Mouse (Mus musculus) embryonic facial prominence, embryonic 14.5 days (tissue): ENCODE measurements around the gene AF067061. TPM values are rescaled to one million over a fixed set of nuclear protein-coding genes. Genes with fewer than 3 reads are reported as not detected.
A peak's percentile ranks its signal among the peaks of the same experiment; 100 is the strongest.
"Not testable (repeated sequence)": the region's sequence is repeated elsewhere in the genome, so short reads cannot be mapped to it uniquely, and the experiment has no call there.

Experiments used
- ATAC-seq: fragments of 200-750 bp; cut with Nextera tagmentation; 2 replicates; pipeline ENCODE4 v1.8.0; 2017; ENCODE audit warnings: low read depth, moderate number of reproducible peaks, moderate TSS enrichment
- DNase-seq: peaks from one replicate; pipeline ENCODE4 v3.0.0-alpha.2; 2015; ENCODE audit warnings: low spot score
- H3K27ac ChIP-seq: fragments of 300-500 bp; sonication (generic); replicated peaks from 2 replicates; pipeline ENCODE4 v1.5.1; 2014; ENCODE audit warnings: low read depth, mild to moderate bottlenecking, low read length, moderate library complexity
- H3K27me3 ChIP-seq: fragments of 300-500 bp; sonication (generic); replicated peaks from 2 replicates; pipeline ENCODE4 v1.6.1; 2014; ENCODE audit warnings: low read length; ENCODE audit not compliant: control insufficient read depth, insufficient read depth
- H3K36me3 ChIP-seq: fragments of 300-500 bp; sonication (generic); 2 replicates; pipeline ENCODE4 v1.6.1; 2014; ENCODE audit warnings: low read length, mixed read lengths; ENCODE audit not compliant: control insufficient read depth, insufficient read depth
- H3K4me1 ChIP-seq: fragments of 300-500 bp; sonication (generic); 2 replicates; pipeline ENCODE4 v1.6.1; 2014; ENCODE audit warnings: antibody characterized with exemption, low read length; ENCODE audit not compliant: control insufficient read depth, insufficient read depth
- H3K4me2 ChIP-seq: fragments of 300-500 bp; sonication (generic); 2 replicates; pipeline ENCODE4 v1.6.1; 2014; ENCODE audit warnings: low read depth, mild to moderate bottlenecking, low read length, moderate library complexity, mixed read lengths
- H3K4me3 ChIP-seq: fragments of 300-500 bp; sonication (generic); 2 replicates; pipeline ENCODE4 v1.5.1; 2014; ENCODE audit warnings: low read depth, mild to moderate bottlenecking, low read length
- H3K9ac ChIP-seq: fragments of 300-500 bp; sonication (generic); 2 replicates; pipeline ENCODE4 v1.6.1; 2014; ENCODE audit warnings: low read depth, mild to moderate bottlenecking, low read length, moderate library complexity, mixed read lengths
- H3K9me3 ChIP-seq: fragments of 300-500 bp; sonication (generic); 2 replicates; pipeline ENCODE4 v1.6.1; 2016; ENCODE audit warnings: low read length; ENCODE audit not compliant: control insufficient read depth
- WGBS: fragments of 180-500 bp; shearing (Covaris S2); extraction: QIAGEN DNeasy Blood & Tissue Kit; methylation state at CpG from one replicate; pipeline ENCODE4 v1.1.7; 2014; 5-methylcytosine and 5-hydroxymethylcytosine counted together
- polyA plus RNA-seq: library from polyadenylated mRNA; unstranded; fragments of >200 nt; fragmentation: Nextera tagmentation; extraction: Ambion mirVana; gene quantifications from 2 replicates; pipeline ENCODE4 v1.2.1, GENCODE M21; 2014

AF067061 gene
- polyA plus RNA-seq, 1 experiment from 2014 or later = not detected

DNA sequence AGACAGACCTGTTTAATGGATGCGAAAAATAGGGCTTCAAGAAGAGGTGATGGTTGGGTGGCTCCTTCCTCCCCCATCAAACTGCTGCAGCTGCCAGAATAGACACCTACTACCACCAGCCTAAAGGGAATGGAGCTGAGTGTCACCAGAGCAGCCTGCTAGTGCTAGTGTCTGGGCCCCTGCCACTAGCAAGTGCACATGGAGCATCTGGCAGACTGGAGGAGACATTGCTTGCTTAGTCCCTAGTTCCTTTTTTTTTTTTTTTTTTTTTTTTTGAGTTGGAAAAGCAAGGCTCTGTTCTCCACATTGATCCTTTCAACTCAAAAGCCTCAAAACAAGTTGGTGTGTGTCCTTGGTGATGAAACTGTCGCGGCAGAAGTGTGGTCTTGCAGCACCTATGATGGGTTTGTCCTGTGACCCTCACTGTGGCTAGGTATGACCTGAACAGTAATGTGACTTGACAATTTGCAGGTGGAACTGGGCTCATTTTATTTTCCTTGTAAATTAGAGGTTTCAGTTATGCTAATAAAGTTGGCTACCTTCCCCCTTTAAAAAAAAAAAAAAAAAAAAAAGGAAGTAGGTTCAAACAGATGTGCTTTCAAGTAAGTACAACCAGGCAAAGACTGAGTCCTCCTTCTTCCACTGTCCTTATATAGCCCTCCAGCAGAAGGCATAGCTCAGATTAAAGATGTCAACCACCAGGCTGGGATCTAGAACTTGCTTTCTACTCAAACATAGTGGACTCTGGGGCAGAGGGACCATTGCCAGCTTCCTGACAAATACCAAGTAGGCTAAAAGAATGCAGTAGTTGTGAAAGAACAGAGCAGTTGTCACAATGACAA is 3.9 kb upstream of the AF067061 start:
- not testable (repeated sequence) for H3K9me3 ChIP-seq, ATAC-seq, H3K27me3 ChIP-seq, H3K36me3 ChIP-seq, DNase-seq, H3K4me1 ChIP-seq, H3K4me3 ChIP-seq, H3K9ac ChIP-seq, H3K4me2 ChIP-seq, H3K27ac ChIP-seq
- 88% methylated on average over 3 of the region's 3 CpGs for WGBS

DNA sequence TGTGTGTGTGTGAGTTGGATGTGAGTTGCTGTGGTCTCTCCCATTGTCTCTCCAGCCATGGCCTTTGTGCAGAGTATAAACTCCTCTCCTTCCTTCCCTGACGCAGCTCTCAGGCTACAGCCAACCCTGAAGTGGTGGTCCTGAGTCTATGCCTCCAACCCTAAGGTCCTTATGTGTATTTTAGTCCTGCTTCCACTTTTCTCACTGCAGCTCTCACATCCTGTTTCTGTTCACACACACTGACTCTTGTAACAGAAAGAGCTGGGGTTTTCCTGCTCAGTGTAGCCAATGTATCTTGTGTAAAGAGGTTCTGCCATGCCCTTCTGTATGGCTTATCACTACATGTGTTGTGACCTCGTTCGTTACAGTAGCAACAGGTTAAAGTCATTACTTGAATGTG is 3.2 kb upstream of the AF067061 start:
- WGBS = 67% methylated on average over 3 of the region's 3 CpGs

DNA sequence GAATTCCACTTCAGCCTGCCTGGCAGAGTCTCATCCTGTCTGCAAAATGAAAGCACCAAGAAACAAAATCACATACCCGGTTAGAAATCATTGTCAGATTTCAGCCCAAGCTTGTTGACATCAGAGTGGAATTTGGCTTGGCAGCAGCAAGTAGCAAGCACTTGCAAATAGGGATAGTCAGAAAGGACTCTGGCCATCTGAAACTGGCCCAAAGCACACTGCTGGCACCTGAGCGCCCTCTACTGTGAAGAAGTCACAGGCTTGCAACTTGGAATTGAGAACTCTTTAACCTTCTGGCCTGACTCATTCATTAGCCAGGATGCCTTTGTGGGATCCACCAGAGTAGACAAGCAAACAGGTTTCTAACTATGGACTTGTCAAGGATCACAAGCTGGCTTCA is 14.9 kb downstream of the AF067061 start:
- not testable (repeated sequence) for H3K4me3 ChIP-seq, H3K9ac ChIP-seq, H3K4me1 ChIP-seq, H3K27me3 ChIP-seq, ATAC-seq, H3K9me3 ChIP-seq, H3K36me3 ChIP-seq, H3K4me2 ChIP-seq, DNase-seq, H3K27ac ChIP-seq
- WGBS = 35% methylated on average over 2 of the region's 2 CpGs

More for the DNA sequence above, 3.2 kb upstream of the AF067061 start:
- not testable (repeated sequence) for H3K4me1 ChIP-seq, H3K36me3 ChIP-seq, DNase-seq, H3K27ac ChIP-seq, H3K4me2 ChIP-seq, H3K9me3 ChIP-seq, H3K9ac ChIP-seq, ATAC-seq, H3K4me3 ChIP-seq, H3K27me3 ChIP-seq

DNA sequence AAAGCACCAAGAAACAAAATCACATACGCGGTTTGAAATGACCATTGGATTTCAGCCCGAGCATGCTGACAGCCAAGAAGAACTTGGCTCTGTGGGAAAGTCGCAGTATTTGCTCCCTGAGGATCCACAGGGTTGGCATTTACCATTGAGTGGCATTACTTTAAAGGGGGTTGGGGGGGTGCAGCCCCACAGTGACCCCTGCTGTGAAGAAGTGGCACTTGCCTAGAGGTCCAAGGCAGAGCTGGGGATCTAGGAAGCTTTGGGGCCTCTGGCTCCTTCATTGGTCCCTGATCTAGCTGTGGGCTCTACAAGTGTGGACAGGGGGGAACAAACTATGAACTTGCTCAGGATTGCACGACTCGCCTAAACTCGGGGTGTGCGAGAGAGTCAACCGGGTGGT is 15.9 kb downstream of the AF067061 start:
- 87% methylated on average over 9 of the region's 9 CpGs for WGBS
- Histone ChIP-seq H3K4me3 (no peak overlapping the region), H3K27me3 (no peaks in the 10 kb centered on the region), H3K4me1 (no peaks in the 10 kb centered on the region), H3K4me2 (no peak overlapping the region), H3K9ac (no peak overlapping the region), H3K36me3 (no peaks in the 10 kb centered on the region), H3K9me3 (no peaks in the 10 kb centered on the region), H3K27ac (no peak overlapping the region)
- ATAC-seq (no peak), DNase-seq (no peak)

DNA sequence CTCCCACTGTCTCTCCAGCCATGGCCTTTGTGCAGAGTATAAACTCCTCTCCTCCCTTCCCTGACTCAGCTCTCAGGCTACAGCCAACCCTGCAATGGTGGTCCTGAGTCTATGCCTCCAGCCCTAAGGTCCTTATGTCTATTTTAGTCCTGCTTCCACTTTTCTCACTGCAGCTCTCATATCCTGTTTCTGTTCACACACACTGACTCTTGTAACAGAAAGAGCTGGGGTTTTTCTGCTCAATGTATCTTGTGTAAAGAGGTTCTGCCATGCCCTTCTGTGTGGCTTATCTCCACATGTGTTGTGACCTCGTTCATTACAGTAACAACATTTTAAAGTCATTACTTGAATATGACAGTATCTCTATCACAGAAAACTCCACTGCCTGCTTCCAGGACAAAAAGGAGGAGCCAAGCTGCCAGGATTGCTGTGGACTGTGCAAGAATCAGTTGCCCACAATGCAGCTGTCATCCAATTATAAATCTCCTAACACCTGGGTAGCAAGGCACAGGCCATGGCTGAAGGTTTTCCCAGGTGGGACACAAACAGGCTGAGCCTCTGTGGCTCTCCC is 36.5 kb downstream of the AF067061 start:
- no peaks in the 10 kb centered on the region for H3K36me3 ChIP-seq
- DNase-seq = no peak
- no peaks in the 10 kb centered on the region for H3K9me3 ChIP-seq
- no peaks in the 10 kb centered on the region for H3K27me3 ChIP-seq
- H3K27ac ChIP-seq = no peak overlapping the region
- no peaks in the 10 kb centered on the region for H3K4me1 ChIP-seq
- no peak overlapping the region for H3K4me2 ChIP-seq
- H3K9ac ChIP-seq = no peak overlapping the region
- no peak overlapping the region for H3K4me3 ChIP-seq
- no peak for ATAC-seq
- WGBS = 48% methylated on average over 1 of the region's 1 CpGs

DNA sequence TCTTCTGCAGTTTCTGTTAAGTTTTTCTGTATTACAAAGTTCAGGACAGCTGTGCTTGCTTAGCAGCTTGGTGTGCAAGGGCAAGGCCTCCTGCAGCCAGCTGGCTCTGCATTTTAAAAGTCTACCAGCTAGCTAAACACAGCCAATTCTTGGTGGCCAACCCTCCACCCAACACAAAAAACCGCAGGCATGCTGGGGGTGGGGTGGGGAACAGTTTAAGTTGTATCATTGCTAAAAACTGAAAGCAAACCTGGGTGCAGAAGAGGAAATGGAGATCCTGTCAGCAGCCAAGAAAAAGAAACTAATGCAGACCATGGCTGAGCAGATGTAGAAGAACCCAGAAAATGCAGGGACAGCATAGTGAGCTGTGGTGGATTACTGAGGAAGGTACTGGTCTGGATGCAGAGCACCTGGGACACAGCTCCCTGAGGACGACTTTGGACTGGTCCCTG is 37.1 kb downstream of the AF067061 start, which contains the start of gene BC147527:
TSS of gene BC147527 (plus strand) at position 402 of the 452 bp plus-strand sequence.
- Histone ChIP-seq H3K9me3 (no peaks in the 10 kb centered on the region), H3K27ac (no peak within 1 kb of the TSS), H3K4me3 (no peak within 1 kb of the TSS), H3K4me1 (no peaks in the 10 kb centered on the region), H3K4me2 (no peak within 1 kb of the TSS), H3K36me3 (no peaks in the 10 kb centered on the region), H3K27me3 (no peaks in the 10 kb centered on the region), H3K9ac (no peak within 1 kb of the TSS)
- peak; percentile 22 for DNase-seq
- WGBS = 27% methylated on average over 2 of the region's 2 CpGs
- ATAC-seq = no peak

DNA sequence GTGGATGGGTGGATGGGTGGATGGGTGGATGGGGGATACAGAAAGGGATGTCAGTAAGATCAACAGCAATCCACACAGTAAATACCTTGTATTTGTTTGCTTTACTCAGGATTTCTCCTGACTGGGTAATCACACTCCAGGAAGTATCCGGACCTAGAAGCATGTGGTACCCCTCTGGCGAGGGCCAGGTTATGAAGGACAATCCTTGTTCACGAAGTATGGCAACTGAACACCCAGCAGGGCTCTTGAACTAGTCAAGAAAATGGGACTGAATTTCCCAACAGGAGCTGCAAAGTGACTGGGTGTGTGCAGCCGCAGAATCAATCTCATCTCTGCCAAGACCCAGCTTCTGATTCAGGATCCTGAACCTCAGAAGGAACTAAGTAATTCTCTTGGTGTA is 37.9 kb downstream of the AF067061 start:
- Histone ChIP-seq H3K4me3 (no peak overlapping the region), H3K9ac (no peak overlapping the region), H3K36me3 (no peaks in the 10 kb centered on the region), H3K9me3 (no peaks in the 10 kb centered on the region), H3K27ac (no peak overlapping the region), H3K4me1 (no peaks in the 10 kb centered on the region), H3K4me2 (no peak overlapping the region), H3K27me3 (no peaks in the 10 kb centered on the region)
- no peak for ATAC-seq
- DNase-seq = no peak
- 77% methylated on average over 4 of the region's 4 CpGs for WGBS

DNA sequence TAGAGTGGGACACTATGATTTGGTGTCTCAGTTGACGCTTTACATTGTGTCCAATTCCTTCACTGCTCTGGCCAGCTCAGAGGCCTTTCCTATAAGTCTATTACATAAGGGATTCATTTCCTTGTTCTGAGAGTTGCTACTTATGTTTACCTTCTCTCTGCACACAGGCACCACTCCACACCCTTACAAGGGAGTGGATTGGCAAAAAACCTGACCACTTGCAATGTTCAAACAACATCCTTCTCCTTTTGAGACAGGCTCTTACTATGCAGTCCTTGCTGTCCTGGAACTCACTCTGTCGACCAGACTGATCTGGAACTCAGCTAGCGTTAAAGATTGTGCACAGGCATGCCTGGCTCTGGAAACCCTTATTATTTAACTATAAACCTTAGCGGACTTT is 47.8 kb downstream of the AF067061 start:
- H3K4me2 ChIP-seq = no peak overlapping the region
- ATAC-seq (no peak), DNase-seq (no peak)
- no peak overlapping the region for H3K27ac ChIP-seq
- H3K9ac ChIP-seq = no peak overlapping the region
- no peaks in the 10 kb centered on the region for H3K27me3 ChIP-seq
- H3K36me3 ChIP-seq = no peaks in the 10 kb centered on the region
- H3K4me3 ChIP-seq = no peak overlapping the region
- no peaks in the 10 kb centered on the region for H3K4me1 ChIP-seq
- H3K9me3 ChIP-seq = no peaks in the 10 kb centered on the region
- WGBS = 74% methylated on average over 4 of the region's 4 CpGs
